Mouse (Mus musculus) embryonic facial prominence, embryonic 11.5 days (tissue): ENCODE measurements around the gene Mafg. TPM values are rescaled to one million over a fixed set of nuclear protein-coding genes. Genes with fewer than 3 reads are reported as not detected.

Experiments
- microRNA-seq: library from miRNA; unstranded; fragments of <30 nt; microRNA quantifications from one replicate; pipeline ENCODE4, GENCODE M21; 2016; ENCODE audit warnings: borderline number of aligned reads
- polyA plus RNA-seq: library from polyadenylated mRNA; unstranded; fragments of >200 nt; fragmentation: Nextera tagmentation; extraction: Ambion mirVana; gene quantifications from 2 replicates; pipeline ENCODE4 v1.2.1, GENCODE M21; 2014

Mafg gene
- polyA plus RNA-seq, 1 experiment from 2014 or later, result 16.7 TPM

Small RNAs within 50 kb of the gene (microRNA-seq; reads per million reads assigned to microRNA genes)
- 1.4 reads per million for gene Mir6936

Other genes with a start within 250 kb of the Mafg start
- 42.5 and 44.2 TPM in 2 replicates for gene Nploc4, start 195.9 kb downstream of the Mafg start, polyA plus RNA-seq
- 0.56 and 1.2 TPM in 2 replicates for gene Tspan10, start 191.0 kb downstream of the Mafg start, polyA plus RNA-seq
- 0.48 TPM in 1 of 2 replicates, not detected in the other for gene Pde6g, start 180.1 kb downstream of the Mafg start, polyA plus RNA-seq
- 12.2 and 13.0 TPM in 2 replicates for gene Oxld1, start 175.5 kb downstream of the Mafg start, polyA plus RNA-seq
- 26.7 and 28.5 TPM in 2 replicates for gene Ccdc137, start 175.5 kb downstream of the Mafg start, polyA plus RNA-seq
- gene Arl16, start 166.0 kb downstream of the Mafg start, polyA plus RNA-seq, result 52.3 and 60.5 TPM in 2 replicates
- gene Mrpl12, start 149.0 kb downstream of the Mafg start, polyA plus RNA-seq, result 161 and 162 TPM in 2 replicates
- gene Slc25a10, start 141.8 kb downstream of the Mafg start, polyA plus RNA-seq, result 46.9 and 53.6 TPM in 2 replicates
- 0.43 and 0.91 TPM in 2 replicates for gene Gcgr, start 102.9 kb downstream of the Mafg start, polyA plus RNA-seq
- 223 and 249 TPM in 2 replicates for gene Mcrip1, start 83.9 kb downstream of the Mafg start, polyA plus RNA-seq
- not detected in 2 replicates for gene Ppp1r27, start 82.5 kb downstream of the Mafg start, polyA plus RNA-seq
- 626 and 629 TPM in 2 replicates for gene P4hb, start 60.3 kb downstream of the Mafg start, polyA plus RNA-seq
- 511 and 567 TPM in 2 replicates for gene Arhgdia, start 52.0 kb downstream of the Mafg start, polyA plus RNA-seq
- gene Alyref, start 35.2 kb downstream of the Mafg start, polyA plus RNA-seq, result 748 and 893 TPM in 2 replicates
- 177 and 197 TPM in 2 replicates for gene Anapc11, start 35.2 kb downstream of the Mafg start, polyA plus RNA-seq
- not detected in 2 replicates for gene Npb, start 25.1 kb downstream of the Mafg start, polyA plus RNA-seq
- gene Pcyt2, start 15.7 kb downstream of the Mafg start, polyA plus RNA-seq, result 75.3 and 76.9 TPM in 2 replicates
- gene Sirt7, start 8.4 kb downstream of the Mafg start, polyA plus RNA-seq, result 20.7 and 20.8 TPM in 2 replicates
- gene Pycr1, start 10.2 kb upstream of the Mafg start, polyA plus RNA-seq, result 26.3 and 27.1 TPM in 2 replicates
- gene Myadml2, start 14.6 kb upstream of the Mafg start, polyA plus RNA-seq, result not detected in 2 replicates
- 2.5 and 3.2 TPM in 2 replicates for gene Notum, start 27.6 kb upstream of the Mafg start, polyA plus RNA-seq
- 99.6 and 107 TPM in 2 replicates for gene Aspscr1, start 39.4 kb upstream of the Mafg start, polyA plus RNA-seq
- 118 and 124 TPM in 2 replicates for gene Cenpx, start 80.1 kb upstream of the Mafg start, polyA plus RNA-seq
- 35.0 and 35.9 TPM in 2 replicates for gene Lrrc45, start 80.3 kb upstream of the Mafg start, polyA plus RNA-seq
- 9.7 and 10.9 TPM in 2 replicates for gene Rac3, start 87.9 kb upstream of the Mafg start, polyA plus RNA-seq
- gene Dcxr, start 93.7 kb upstream of the Mafg start, polyA plus RNA-seq, result 10.7 and 11.7 TPM in 2 replicates
- gene Cbr2, start 98.5 kb upstream of the Mafg start, polyA plus RNA-seq, result 3.3 and 3.7 TPM in 2 replicates
- gene Hmga1b, start 129.2 kb upstream of the Mafg start, polyA plus RNA-seq, result 9.0 and 11.0 TPM in 2 replicates
- 16.2 and 21.2 TPM in 2 replicates for gene Rfng, start 150.6 kb upstream of the Mafg start, polyA plus RNA-seq
- gene Gps1, start 150.7 kb upstream of the Mafg start, polyA plus RNA-seq, result 262 and 276 TPM in 2 replicates
- gene Dus1l, start 162.8 kb upstream of the Mafg start, polyA plus RNA-seq, result 72.4 and 72.8 TPM in 2 replicates
- 56.1 and 66.1 TPM in 2 replicates for gene Fasn, start 190.9 kb upstream of the Mafg start, polyA plus RNA-seq